Mouse (Mus musculus): Measurements from ENCODE around the gene March6. TPM values are rescaled to one million over a fixed set of nuclear protein-coding genes. Genes with fewer than 3 reads are reported as not detected.
A peak's percentile ranks its signal among the peaks of the same experiment; 100 is the strongest.

Gene March6
- 21.4 and 26.2 TPM in 2 replicates for polyA plus RNA-seq (2015; fragmentation: Nextera tagmentation; extraction: Ambion mirVana)

DNA sequence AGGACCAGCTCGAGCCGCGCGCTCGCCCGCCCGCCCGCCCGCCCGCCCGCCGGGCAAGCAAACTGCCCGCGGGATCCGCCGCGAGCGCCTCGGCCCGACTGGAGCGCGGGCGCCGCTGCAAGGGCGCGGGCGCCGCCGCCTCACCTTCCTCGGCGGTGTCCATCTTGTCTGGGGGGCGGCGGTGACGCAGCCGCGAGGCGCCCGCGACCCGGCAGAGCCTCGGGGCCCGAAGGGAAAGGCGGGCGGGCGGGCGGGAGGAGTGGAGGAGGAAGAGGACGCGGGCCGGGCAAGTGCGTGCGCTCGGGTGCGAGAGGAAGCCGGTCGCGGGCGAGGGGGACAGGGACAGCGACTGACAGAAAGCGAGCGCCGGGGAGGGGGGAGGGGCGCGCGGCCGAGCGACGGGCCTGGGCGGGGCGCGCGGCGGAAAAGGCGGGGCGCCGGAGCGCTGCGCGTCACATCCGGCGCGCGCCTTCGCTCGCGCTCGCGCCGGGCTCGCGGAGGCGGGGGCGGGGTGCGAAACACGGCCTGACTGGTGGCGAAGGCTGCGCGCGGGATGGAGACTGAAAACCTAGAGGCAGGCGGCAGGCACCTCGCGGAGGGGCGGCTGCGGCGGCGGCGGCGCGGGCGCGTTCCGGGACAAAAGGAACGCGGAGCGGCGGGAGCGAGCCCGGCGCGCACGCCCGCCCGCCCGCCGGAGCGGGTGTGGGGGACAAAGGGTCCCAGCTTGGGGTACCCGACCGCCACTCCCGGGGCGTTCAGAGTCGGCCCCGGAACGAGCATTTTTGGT is at the start of gene March6:
March6 (minus strand) TSS at position 395 of the 787 bp plus-strand sequence.
- peak; percentile 88 for ATAC-seq (ENCODE audit: insufficient number of reproducible peaks, low FRiP score, low TSS enrichment, low read depth)
- H3K4me1 ChIP-seq = peaks cover 12% of the 10 kb centered on the region; the same call in 1 of the 2 replicates
- H3K27me3 ChIP-seq = no peaks in the 10 kb centered on the region
- peak within 1 kb of the TSS; percentile 96 for H3K27ac ChIP-seq
- H3K9ac ChIP-seq = peak within 1 kb of the TSS; percentile 85
- WGBS = under 1% methylated on average over 91 of the region's 132 CpGs
- no peaks in the 10 kb centered on the region for H3K9me3 ChIP-seq
- peak within 1 kb of the TSS; percentile 73 for H3K4me3 ChIP-seq
- H3K36me3 ChIP-seq = no peaks in the 10 kb centered on the region
- H3K4me2 ChIP-seq = peak within 1 kb of the TSS; percentile 60

DNA sequence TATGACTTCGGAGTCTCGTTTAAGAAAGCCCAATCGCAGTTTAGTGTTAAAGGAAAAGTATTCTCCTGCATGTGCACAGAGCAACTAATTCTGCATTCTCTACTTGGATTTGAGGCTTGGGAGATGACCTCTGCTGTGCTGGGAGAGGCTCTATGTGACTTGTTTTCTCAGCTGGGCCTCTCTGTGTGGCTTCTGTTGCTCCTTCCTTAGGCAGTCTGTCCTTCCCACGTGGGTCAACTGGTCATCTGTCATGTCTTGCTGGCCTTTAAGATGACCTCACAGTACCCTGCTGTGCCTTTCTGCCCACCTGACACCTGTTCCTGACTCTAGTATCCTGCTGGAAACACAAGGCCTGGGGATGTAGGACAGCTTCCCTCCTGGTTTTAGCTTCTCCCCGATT is 45.2 kb upstream of the March6 start:
- no peaks in the 10 kb centered on the region for H3K27me3 ChIP-seq
- WGBS = 73% methylated on average over 5 of the region's 5 CpGs
- H3K36me3 ChIP-seq = no peaks in the 10 kb centered on the region
- ATAC-seq (ENCODE audit: insufficient number of reproducible peaks, low FRiP score, low TSS enrichment, low read depth) = no peak
- H3K9me3 ChIP-seq = no peaks in the 10 kb centered on the region
- no peak overlapping the region for H3K4me2 ChIP-seq
- H3K4me1 ChIP-seq = peaks cover 9% of the 10 kb centered on the region
- H3K27ac ChIP-seq = no peak overlapping the region
- no peak overlapping the region for H3K4me3 ChIP-seq
- no peak overlapping the region for H3K9ac ChIP-seq

DNA sequence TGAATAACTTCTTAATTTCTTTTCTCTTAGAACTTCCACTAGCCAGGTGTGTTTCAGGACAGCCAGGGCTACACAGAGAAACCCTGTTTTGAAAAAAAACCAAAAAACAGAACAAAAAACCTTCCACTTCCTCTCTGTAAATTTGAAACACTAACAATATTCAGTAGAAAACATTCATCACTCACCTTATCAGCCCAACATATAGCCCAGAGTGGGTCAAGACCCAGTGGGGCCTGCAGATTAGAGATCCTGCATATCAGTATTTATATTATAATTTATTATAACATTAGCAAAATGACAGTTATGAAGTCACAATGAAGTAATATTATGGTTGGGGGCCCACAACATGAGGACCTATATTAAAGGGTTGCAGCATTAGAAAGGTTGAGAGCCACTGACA is 42.8 kb upstream of the March6 start:
- no peak overlapping the region for H3K4me3 ChIP-seq
- no peak overlapping the region for H3K4me2 ChIP-seq
- H3K9ac ChIP-seq = no peak overlapping the region
- no peak overlapping the region for H3K27ac ChIP-seq
- peaks cover 23% of the 10 kb centered on the region for H3K4me1 ChIP-seq
- no peaks in the 10 kb centered on the region for H3K9me3 ChIP-seq
- H3K36me3 ChIP-seq = no peaks in the 10 kb centered on the region
- no peak for ATAC-seq (ENCODE audit: insufficient number of reproducible peaks, low FRiP score, low TSS enrichment, low read depth)
- H3K27me3 ChIP-seq = no peaks in the 10 kb centered on the region

DNA sequence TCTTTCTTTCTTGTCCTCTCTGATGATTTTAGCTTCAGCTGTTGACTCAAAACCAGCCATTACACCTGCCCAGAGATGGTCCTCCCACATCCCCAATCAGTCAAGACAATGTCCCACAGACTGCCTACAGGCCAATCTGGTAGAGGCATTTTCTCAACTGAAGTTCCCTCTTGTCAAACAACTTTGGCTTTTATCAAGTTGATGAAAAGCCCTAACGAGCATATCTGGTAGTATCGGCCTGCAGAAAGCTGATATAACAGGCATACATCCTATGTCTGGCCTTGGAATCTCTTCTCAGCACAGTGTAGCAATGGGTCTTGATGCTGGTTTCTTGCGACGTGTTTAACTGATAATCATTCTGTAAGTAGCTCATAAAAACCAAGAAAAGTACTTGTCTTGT is 42.4 kb upstream of the March6 start:
- H3K4me3 ChIP-seq = no peak overlapping the region
- H3K27ac ChIP-seq = no peak overlapping the region
- WGBS = 84% methylated on average over 4 of the region's 4 CpGs
- no peak for ATAC-seq (ENCODE audit: insufficient number of reproducible peaks, low FRiP score, low TSS enrichment, low read depth)
- H3K4me2 ChIP-seq = no peak overlapping the region
- no peaks in the 10 kb centered on the region for H3K36me3 ChIP-seq
- no peaks in the 10 kb centered on the region for H3K27me3 ChIP-seq
- peaks cover 26% of the 10 kb centered on the region for H3K4me1 ChIP-seq
- H3K9me3 ChIP-seq = no peaks in the 10 kb centered on the region
- no peak overlapping the region for H3K9ac ChIP-seq

DNA sequence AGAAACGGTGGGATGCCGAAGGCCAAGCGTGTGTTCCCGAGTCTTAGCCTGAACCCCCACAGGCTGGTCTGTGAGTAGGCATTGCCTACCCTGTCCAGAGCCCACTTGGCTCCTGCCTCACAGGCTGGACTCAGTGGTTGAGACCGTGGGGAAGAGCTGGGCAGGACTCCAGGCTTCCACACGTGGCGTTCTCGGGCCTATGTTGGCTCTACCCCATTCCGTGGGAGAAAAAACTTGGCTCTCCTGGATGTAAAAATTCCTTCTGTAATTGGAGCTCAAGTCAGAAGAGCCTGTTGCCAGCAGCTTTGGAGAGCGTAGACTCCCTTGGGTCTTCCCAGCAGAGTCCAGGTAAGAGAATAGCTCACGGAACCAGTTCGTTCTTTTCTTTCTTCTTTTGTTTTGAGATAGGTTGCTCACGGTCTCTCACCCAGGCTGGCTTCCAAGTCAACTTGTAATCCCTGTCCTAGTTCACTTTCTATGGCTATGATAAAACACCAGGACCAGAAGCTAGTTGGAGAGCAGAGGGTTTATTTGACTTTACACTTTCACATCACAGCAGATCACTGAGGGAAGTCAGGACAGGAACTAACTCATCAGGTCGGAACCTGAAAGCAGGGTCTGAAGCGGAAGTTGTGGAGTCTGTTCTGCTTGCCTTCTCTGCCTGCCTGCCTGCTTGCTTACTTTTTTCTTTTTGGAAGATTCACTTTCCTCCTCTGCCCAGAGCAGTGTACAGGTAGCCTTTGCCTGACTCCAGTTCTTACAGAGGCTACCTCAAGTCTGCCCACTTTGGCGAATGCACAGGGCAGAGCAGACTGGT is 41.3 kb upstream of the March6 start:
- no peak overlapping the region for H3K4me3 ChIP-seq
- H3K9me3 ChIP-seq = no peaks in the 10 kb centered on the region
- peak; percentile 73 for ATAC-seq (ENCODE audit: insufficient number of reproducible peaks, low FRiP score, low TSS enrichment, low read depth)
- no peak overlapping the region for H3K9ac ChIP-seq
- no peaks in the 10 kb centered on the region for H3K36me3 ChIP-seq
- H3K4me2 ChIP-seq = peak overlapping the region; percentile 14; the same call in 1 of the 2 replicates
- H3K4me1 ChIP-seq = peaks cover 26% of the 10 kb centered on the region
- H3K27ac ChIP-seq = peak overlapping the region; percentile 51
- no peaks in the 10 kb centered on the region for H3K27me3 ChIP-seq
- 52% methylated on average over 16 of the region's 16 CpGs for WGBS

DNA sequence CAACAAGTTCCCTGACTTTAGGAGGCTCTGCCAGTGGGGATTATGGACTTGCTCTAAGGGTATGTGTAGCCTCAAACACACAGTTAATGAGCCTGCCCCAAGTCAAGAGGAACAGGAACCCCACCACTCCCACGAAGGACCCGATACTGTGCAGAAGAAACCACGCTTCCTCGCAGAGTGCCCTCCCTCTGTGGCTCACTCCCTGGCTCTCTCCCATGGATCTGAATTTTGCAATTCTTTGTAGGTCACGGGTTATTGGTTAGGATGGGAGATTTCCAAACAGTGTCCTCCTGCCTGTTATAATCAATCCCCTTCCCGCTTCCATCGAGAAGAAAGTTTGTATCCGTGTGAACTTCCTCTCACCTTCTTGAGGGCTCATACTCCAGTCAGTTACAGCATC is 40.1 kb upstream of the March6 start:
- H3K27ac ChIP-seq = no peak overlapping the region
- no peak overlapping the region for H3K9ac ChIP-seq
- H3K27me3 ChIP-seq = no peaks in the 10 kb centered on the region
- no peak overlapping the region for H3K4me3 ChIP-seq
- ATAC-seq (ENCODE audit: insufficient number of reproducible peaks, low FRiP score, low TSS enrichment, low read depth) = no peak
- peaks cover 26% of the 10 kb centered on the region for H3K4me1 ChIP-seq
- 89% methylated on average over 8 of the region's 8 CpGs for WGBS
- no peaks in the 10 kb centered on the region for H3K36me3 ChIP-seq
- H3K4me2 ChIP-seq = no peak overlapping the region
- H3K9me3 ChIP-seq = no peaks in the 10 kb centered on the region

DNA sequence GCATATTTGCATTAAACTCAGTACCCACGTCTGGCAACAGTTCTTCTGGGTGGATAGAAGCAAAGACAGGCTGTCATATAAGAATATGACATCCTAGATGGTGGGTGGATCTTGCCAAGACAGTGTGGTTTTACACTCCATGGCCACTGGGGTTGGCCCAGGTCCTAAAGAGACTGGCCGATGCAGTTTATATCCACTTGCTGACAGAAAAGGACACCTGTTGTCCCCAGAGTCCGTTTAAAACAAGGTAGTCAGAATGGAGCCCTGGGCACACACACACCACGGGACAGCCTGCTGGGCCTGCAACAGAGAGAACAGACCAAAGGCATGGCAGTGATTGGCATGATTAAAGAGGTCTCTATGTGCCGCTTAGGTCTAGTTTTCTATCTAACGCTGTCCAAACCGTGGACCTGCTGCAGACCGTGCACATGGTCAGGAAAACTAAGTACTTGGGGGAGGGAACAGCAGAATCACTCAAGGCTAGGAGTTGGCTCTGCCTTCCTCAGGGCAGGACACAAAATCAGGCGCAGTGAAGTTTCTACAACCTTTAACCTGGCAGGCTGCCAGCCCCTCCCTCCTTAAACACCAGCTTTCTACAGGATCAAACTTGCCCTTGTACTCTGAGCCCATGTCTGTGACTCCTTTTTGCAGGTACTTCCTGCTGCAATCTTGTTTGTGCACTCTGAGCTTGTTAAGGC is 38.6 kb upstream of the March6 start:
- ATAC-seq (ENCODE audit: insufficient number of reproducible peaks, low FRiP score, low TSS enrichment, low read depth) = no peak
- Histone ChIP-seq H3K36me3 (no peaks in the 10 kb centered on the region), H3K4me2 (no peak overlapping the region), H3K4me1 (peaks cover 26% of the 10 kb centered on the region), H3K9me3 (no peaks in the 10 kb centered on the region), H3K27ac (peak overlapping the region; percentile 7), H3K4me3 (no peak overlapping the region), H3K9ac (no peak overlapping the region), H3K27me3 (no peaks in the 10 kb centered on the region)
- 51% methylated on average over 9 of the region's 9 CpGs for WGBS

DNA sequence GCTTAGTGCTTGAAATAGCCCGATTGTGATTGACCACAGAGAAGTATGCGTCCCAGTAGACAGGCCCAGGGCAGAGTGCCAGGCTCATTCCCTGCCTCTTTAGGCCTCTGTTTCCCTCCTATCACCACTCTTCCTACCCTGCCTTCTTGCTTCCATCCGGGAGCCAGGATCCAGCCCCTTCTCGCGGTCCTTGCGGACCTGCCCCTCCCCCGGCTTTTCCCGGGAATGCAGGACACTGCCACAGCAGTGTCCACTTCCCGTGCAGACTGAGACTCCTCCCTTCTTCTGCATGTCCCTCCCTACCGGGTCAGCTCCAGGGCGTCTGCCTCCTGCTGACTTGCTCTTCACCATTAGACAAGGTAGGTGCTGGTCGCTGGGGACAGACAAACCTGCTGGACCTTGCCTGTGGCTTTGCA is 37.7 kb upstream of the March6 start:
- Histone ChIP-seq H3K36me3 (no peaks in the 10 kb centered on the region), H3K27me3 (no peaks in the 10 kb centered on the region), H3K4me1 (peaks cover 29% of the 10 kb centered on the region), H3K4me2 (peak overlapping the region; percentile 15; the same call in 1 of the 2 replicates), H3K9ac (no peak overlapping the region), H3K27ac (no peak overlapping the region), H3K9me3 (no peaks in the 10 kb centered on the region), H3K4me3 (no peak overlapping the region)
- peak; percentile 55; the same call in 1 of the 2 replicates for ATAC-seq (ENCODE audit: insufficient number of reproducible peaks, low FRiP score, low TSS enrichment, low read depth)
- WGBS = 23% methylated on average over 12 of the region's 12 CpGs

DNA sequence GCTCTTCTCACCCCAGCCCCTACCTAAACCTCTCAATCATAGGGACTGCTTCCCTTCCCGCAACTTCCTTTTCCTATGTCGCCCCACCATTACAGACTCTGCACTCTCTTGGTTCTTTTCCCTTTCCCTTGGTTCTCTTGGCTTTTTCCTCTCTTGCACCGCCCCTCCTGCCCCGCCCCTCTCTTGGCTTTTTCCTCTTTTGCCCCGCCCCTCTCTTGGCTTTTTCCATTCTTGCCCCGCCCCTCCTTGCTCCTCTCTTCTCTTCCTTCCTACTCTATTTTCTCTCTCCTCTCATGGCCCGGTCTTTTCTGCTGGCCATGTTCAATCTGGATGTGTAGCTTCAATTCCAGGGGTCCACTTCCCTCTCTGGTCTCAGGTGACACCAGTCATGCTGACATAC is 36.6 kb upstream of the March6 start:
- ATAC-seq (ENCODE audit: insufficient number of reproducible peaks, low FRiP score, low TSS enrichment, low read depth) = no peak
- no peak overlapping the region for H3K4me3 ChIP-seq
- H3K36me3 ChIP-seq = no peaks in the 10 kb centered on the region
- H3K4me1 ChIP-seq = peaks cover 28% of the 10 kb centered on the region
- no peaks in the 10 kb centered on the region for H3K27me3 ChIP-seq
- H3K9ac ChIP-seq = no peak overlapping the region
- 78% methylated on average over 7 of the region's 7 CpGs for WGBS
- no peaks in the 10 kb centered on the region for H3K9me3 ChIP-seq
- no peak overlapping the region for H3K27ac ChIP-seq
- H3K4me2 ChIP-seq = no peak overlapping the region

DNA sequence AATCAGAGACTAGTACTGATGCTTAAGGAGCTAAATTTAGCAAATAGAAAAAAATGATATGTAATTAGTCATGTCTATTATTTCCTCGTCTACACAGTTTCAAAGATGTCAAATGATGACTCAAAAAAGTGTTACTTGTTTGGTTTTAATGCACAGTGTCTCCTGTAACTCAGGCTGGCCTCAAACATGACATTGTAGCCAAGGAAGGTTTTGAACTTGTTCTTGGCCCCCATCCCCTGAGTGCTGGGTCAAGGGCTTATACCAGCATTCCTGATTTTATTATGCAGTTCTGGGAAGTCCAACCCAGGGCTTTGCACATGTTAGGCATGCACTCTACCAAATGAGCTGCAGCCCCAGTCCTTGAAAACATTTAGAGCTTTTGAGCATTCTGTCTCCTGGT is 34.9 kb upstream of the March6 start:
- WGBS = 73% methylated on average over 1 of the region's 1 CpGs
- H3K9me3 ChIP-seq = no peaks in the 10 kb centered on the region
- peaks cover 24% of the 10 kb centered on the region for H3K4me1 ChIP-seq
- H3K27me3 ChIP-seq = no peaks in the 10 kb centered on the region
- H3K4me2 ChIP-seq = no peak overlapping the region
- H3K27ac ChIP-seq = no peak overlapping the region
- no peaks in the 10 kb centered on the region for H3K36me3 ChIP-seq
- no peak overlapping the region for H3K4me3 ChIP-seq
- ATAC-seq (ENCODE audit: insufficient number of reproducible peaks, low FRiP score, low TSS enrichment, low read depth) = no peak
- no peak overlapping the region for H3K9ac ChIP-seq

DNA sequence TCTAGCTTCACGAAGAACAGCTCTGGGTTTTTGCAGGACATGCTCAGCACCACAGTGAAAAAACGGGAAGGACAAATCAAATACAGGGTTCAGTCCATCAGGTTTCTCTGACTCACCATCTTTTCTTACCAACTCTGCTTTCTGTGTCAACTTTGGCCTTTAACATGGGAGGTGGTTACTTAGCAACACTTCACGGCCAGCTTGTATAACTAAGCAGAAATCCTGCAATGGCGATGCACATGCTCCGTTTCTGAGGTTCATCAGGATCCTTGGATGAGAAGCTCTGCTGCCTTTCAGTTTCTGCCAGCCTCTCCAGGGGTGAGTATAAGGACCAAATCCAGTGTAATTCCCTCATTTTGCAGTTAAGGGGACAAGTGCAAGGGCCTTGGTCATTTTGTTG is 34.3 kb upstream of the March6 start, which contains the start of gene Cmbl:
Cmbl (plus strand) TSS at position 206 of the 400 bp plus-strand sequence.
- ATAC-seq (ENCODE audit: insufficient number of reproducible peaks, low FRiP score, low TSS enrichment, low read depth) = no peak
- Histone ChIP-seq H3K27ac (no peak within 1 kb of the TSS), H3K36me3 (no peaks in the 10 kb centered on the region), H3K9ac (no peak within 1 kb of the TSS), H3K9me3 (no peaks in the 10 kb centered on the region), H3K4me2 (no peak within 1 kb of the TSS), H3K27me3 (no peaks in the 10 kb centered on the region), H3K4me1 (peaks cover 20% of the 10 kb centered on the region), H3K4me3 (no peak within 1 kb of the TSS)
- 71% methylated on average over 5 of the region's 5 CpGs for WGBS

Data from limb, embryonic 15.5 days (tissue).